Mouse (Mus musculus): ENCODE results near the gene Lipm. TPM values are rescaled to one million over a fixed set of nuclear protein-coding genes. Genes with fewer than 3 reads are reported as not detected.

Gene Lipm
- not detected in 2 replicates for polyA plus RNA-seq (2012; ENCODE audit: insufficient read depth, insufficient read length, low replicate concordance, missing spikeins)

DNA sequence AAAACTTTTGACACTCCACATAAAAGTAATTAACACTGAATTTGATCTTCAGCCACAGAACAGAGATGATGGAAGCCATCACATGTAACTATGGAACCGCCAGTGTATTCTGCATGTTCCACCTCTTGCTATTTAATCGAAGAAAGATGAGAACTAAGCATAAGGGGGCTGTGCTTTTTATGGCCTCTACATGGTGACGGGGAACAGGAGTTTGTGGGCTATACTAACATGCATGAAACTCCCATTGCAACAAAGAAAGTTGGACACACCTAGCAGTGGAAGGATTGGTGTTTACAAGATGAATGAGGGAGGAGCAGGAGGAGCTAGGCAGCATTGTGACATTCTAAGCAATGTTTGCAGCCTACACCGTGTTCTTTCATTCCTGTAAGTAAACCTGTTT, at the start of gene Lipm:
TSS of gene Lipm (plus strand) at position 301 of the 400 bp plus-strand sequence.
- TF ChIP-seq POLR2A (IDR thresholded peaks at IDR 0.05; ENCODE audit: insufficient read depth, low read depth, low read length), result no peak
- TF ChIP-seq CTCF (IDR thresholded peaks at IDR 0.05; ENCODE audit: insufficient read depth, low read depth, low read length), result no peak
- no peak within 1 kb of the TSS for H3K4me3 ChIP-seq (ENCODE audit: insufficient read depth, low read depth, low read length)
- WGBS, result 90% methylated on average over 4 of the region's 4 CpGs
- no peaks in the 10 kb centered on the region for H3K4me1 ChIP-seq (ENCODE audit: control insufficient read depth, insufficient read depth, low read length)
- H3K27ac ChIP-seq (ENCODE audit: insufficient read depth, low read depth, low read length), result no peak within 1 kb of the TSS

DNA sequence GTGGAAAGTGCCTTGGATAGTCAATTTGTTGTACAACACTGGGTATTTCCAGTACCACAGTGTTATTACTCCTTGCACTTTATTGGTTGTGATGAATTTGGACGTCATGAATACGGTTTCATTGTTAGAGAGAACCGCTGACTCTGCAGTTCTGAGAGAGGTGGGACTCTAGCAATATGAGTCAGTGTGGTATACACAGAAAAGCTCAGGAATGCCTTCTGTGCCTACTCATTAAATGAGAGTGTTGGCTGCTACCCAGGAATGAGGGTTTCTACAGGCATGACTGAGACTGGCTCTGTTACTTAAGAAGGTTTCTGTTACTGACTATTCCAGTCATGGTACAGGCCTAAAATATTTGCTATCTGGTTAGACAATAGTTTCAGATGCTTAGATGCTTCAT, 49.2 kb upstream of the Lipm start:
- H3K4me1 ChIP-seq (ENCODE audit: control insufficient read depth, insufficient read depth, low read length), result no peaks in the 10 kb centered on the region
- no peak overlapping the region for H3K27ac ChIP-seq (ENCODE audit: insufficient read depth, low read depth, low read length)
- no peak for TF ChIP-seq CTCF (IDR thresholded peaks at IDR 0.05; ENCODE audit: insufficient read depth, low read depth, low read length)
- no peak overlapping the region for H3K4me3 ChIP-seq (ENCODE audit: insufficient read depth, low read depth, low read length)
- WGBS, result 48% methylated on average over 3 of the region's 3 CpGs

DNA sequence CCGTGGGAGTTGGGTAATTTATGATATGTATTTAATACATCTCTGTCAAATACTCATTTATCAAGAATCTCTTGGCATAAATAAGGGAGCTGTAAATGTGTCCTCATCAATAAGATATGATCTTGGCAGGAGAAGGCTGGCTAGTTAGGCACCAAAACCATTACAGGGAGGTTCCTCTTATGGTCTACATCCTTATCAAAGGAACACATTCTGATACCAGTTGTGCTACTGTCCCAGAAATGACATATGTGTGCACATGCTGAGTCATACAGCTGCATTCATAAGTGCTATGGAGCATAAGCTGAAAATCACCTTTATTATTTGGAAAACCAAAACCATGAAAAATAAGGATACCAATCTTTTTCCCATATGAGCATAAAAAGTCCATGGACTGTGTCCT, 37.2 kb upstream of the Lipm start:
- Histone ChIP-seq H3K4me1 (ENCODE audit: control insufficient read depth, insufficient read depth, low read length) (no peaks in the 10 kb centered on the region), H3K27ac (ENCODE audit: insufficient read depth, low read depth, low read length) (no peak overlapping the region), H3K4me3 (ENCODE audit: insufficient read depth, low read depth, low read length) (no peak overlapping the region)
- TF ChIP-seq CTCF (IDR thresholded peaks at IDR 0.05; ENCODE audit: insufficient read depth, low read depth, low read length), result no peak
- no peak for TF ChIP-seq POLR2A (IDR thresholded peaks at IDR 0.05; ENCODE audit: insufficient read depth, low read depth, low read length)
- WGBS, result 58% methylated on average over 1 of the region's 1 CpGs

DNA sequence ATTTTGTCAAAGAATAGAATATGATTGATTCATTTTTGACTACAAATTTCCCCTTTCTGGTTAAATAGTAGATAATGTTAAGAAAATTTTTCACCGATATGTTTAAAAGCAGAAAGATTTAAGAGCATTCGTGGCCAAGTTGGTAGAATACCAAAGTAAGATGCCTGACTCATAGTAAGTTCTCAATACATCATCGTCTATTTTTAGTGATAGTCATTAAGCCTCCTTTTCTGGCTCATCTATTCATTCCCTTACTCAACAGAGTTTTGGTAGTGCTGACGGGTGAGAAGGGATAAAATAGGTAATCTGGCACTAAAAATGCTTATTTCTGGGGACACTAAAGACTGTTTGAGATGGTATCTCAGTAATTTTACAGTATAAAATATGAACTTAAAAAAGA, 36.7 kb upstream of the Lipm start:
- 38% methylated on average over 4 of the region's 4 CpGs for WGBS
- TF ChIP-seq POLR2A (IDR thresholded peaks at IDR 0.05; ENCODE audit: insufficient read depth, low read depth, low read length) (no peak), CTCF (IDR thresholded peaks at IDR 0.05; ENCODE audit: insufficient read depth, low read depth, low read length) (no peak)
- Histone ChIP-seq H3K4me1 (ENCODE audit: control insufficient read depth, insufficient read depth, low read length) (no peaks in the 10 kb centered on the region), H3K4me3 (ENCODE audit: insufficient read depth, low read depth, low read length) (no peak overlapping the region), H3K27ac (ENCODE audit: insufficient read depth, low read depth, low read length) (no peak overlapping the region)

DNA sequence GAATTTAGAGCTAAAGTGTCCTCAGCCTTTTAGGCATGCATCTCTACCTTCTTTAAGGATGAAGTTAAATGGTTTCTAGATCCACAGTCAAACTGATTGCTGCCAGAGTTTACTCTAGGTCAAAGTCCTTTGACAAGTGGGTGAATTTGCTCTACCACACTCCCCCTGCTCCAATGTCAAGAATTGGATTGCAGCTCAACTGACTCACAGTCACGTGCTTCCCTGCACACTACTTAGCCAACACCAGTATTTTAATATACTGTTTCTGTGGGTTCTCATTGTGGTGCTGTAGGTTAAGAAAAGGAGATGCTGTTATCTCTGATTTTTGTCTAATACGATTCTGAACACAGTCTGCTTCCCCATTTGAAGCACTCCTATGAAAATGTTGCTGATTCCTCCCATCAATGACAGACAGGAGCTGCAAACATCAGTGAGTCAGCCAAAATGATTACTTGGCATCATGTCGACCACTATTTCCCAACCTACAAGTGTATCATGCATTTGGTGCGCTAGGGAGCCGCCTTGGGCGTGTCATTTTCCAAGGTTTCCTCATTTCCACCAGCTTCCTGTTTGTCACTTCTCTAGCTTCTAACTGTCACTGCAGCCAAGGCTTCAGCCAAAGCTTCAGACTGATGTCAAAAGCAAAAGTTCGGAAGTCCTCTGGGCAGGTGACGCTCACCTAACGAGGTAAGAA, 33.8 kb upstream of the Lipm start, which contains the start of gene Lipn:
TSS of gene Lipn (plus strand) at position 580 of the 694 bp plus-strand sequence.
- TF ChIP-seq POLR2A (IDR thresholded peaks at IDR 0.05; ENCODE audit: insufficient read depth, low read depth, low read length) (no peak), CTCF (IDR thresholded peaks at IDR 0.05; ENCODE audit: insufficient read depth, low read depth, low read length) (no peak)
- Histone ChIP-seq H3K27ac (ENCODE audit: insufficient read depth, low read depth, low read length) (no peak within 1 kb of the TSS), H3K4me3 (ENCODE audit: insufficient read depth, low read depth, low read length) (no peak within 1 kb of the TSS), H3K4me1 (ENCODE audit: control insufficient read depth, insufficient read depth, low read length) (no peaks in the 10 kb centered on the region)
- 89% methylated on average over 9 of the region's 9 CpGs for WGBS

DNA sequence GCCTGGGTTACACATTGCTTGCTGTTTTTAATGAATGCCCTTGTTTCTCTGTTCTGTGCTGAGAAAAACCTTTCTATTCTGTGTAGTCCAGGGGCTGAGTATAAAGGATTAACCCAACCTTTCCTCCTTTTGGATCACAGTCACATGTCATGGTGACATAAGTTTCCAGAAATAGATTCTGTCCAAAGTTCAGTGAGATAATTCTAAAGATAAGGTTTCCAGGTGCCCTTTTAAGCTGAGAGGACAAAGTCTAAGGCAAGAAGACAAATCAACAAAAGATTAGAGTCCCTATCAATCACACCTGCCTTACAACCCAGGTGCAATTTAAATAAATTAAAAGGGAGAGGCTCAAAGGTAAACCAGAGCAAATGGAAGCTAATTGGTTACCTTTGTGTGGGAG, 26.5 kb upstream of the Lipm start:
- no peak for TF ChIP-seq POLR2A (IDR thresholded peaks at IDR 0.05; ENCODE audit: insufficient read depth, low read depth, low read length)
- TF ChIP-seq CTCF (IDR thresholded peaks at IDR 0.05; ENCODE audit: insufficient read depth, low read depth, low read length), result no peak
- Histone ChIP-seq H3K27ac (ENCODE audit: insufficient read depth, low read depth, low read length) (no peak overlapping the region), H3K4me1 (ENCODE audit: control insufficient read depth, insufficient read depth, low read length) (no peaks in the 10 kb centered on the region), H3K4me3 (ENCODE audit: insufficient read depth, low read depth, low read length) (no peak overlapping the region)

DNA sequence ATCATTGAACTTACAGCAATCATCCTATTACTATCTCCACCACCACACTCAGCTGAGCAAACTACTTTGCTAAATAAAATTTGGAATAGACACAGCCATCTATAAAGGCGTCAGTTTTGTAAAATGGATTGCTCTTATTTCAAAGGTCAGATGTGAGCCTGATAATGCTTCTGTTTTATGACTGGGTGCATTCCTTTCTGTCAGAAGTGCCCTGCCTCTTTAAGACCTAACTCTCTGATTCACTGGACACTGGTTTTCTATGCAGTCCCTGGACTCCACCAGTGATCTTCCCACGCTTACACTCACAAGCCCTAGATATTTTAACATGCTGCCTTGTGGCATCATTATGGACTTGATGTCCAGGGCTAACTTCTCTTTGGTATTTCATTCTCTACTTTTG, 22.6 kb upstream of the Lipm start:
- Histone ChIP-seq H3K4me1 (ENCODE audit: control insufficient read depth, insufficient read depth, low read length) (no peaks in the 10 kb centered on the region), H3K27ac (ENCODE audit: insufficient read depth, low read depth, low read length) (no peak overlapping the region), H3K4me3 (ENCODE audit: insufficient read depth, low read depth, low read length) (no peak overlapping the region)
- WGBS, result 89% methylated on average over 2 of the region's 2 CpGs
- TF ChIP-seq POLR2A (IDR thresholded peaks at IDR 0.05; ENCODE audit: insufficient read depth, low read depth, low read length) (no peak), CTCF (IDR thresholded peaks at IDR 0.05; ENCODE audit: insufficient read depth, low read depth, low read length) (no peak)

DNA sequence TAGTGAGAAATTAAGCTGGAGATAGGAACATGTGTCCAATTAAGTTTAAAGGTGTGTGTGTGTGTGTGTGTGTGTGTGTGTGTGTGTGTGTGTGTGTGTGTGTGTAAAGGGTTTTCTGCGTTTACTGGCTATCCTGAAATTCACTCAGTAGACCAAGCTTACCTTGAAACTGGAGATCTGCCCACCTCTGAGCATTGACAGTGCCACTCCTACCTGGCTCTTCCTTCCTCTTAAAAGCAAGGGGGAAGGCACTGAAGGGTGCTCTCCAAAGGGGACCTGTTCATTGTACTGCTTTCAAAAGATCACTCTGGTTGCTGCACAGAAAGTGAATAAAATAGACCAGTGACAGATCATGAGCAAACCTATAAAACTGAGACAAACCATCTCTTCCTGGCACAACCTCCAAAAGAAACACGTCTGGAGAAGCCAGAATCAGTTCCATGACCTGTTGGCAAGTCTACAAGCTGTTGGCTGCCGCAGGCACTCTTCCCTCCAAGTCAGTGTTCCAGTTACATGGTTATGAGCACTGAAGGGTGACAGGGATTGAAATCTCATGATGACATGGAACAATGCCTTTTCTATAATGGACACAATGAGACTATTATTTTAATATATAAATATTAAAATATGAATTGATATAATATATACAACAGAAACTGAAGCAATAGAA, 11.6 kb upstream of the Lipm start:
- WGBS, result 75% methylated on average over 3 of the region's 3 CpGs

DNA sequence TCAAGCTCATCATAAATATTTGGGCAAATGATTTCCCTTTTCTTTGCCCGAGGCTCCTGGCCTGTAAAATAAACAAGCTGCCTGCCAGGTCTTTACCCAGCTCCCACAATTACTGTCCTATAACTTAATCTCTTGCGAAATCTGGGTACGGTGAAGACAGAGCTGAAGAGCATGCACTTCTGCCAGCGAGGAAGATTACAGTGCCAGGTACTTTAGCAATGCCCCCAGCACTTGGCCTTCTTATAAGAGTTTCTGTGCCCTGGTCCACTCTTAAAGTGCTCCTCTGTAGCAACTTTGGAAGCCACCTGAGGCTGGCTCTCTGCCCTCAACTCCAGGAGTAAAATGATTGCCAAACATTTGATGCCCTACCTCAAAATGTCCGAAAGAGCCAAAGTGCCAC, 5.4 kb upstream of the Lipm start:
- 83% methylated on average over 5 of the region's 5 CpGs for WGBS
- TF ChIP-seq CTCF (IDR thresholded peaks at IDR 0.05; ENCODE audit: insufficient read depth, low read depth, low read length) (no peak), POLR2A (IDR thresholded peaks at IDR 0.05; ENCODE audit: insufficient read depth, low read depth, low read length) (no peak)

More for the DNA sequence above, 11.6 kb upstream of the Lipm start:
- no peak overlapping the region for H3K27ac ChIP-seq (ENCODE audit: insufficient read depth, low read depth, low read length)
- H3K4me3 ChIP-seq (ENCODE audit: insufficient read depth, low read depth, low read length), result no peak overlapping the region
- no peaks in the 10 kb centered on the region for H3K4me1 ChIP-seq (ENCODE audit: control insufficient read depth, insufficient read depth, low read length)
- TF ChIP-seq CTCF (IDR thresholded peaks at IDR 0.05; ENCODE audit: insufficient read depth, low read depth, low read length), result no peak
- TF ChIP-seq POLR2A (IDR thresholded peaks at IDR 0.05; ENCODE audit: insufficient read depth, low read depth, low read length), result no peak

More for the DNA sequence above, 5.4 kb upstream of the Lipm start:
- no peak overlapping the region for H3K27ac ChIP-seq (ENCODE audit: insufficient read depth, low read depth, low read length)
- H3K4me3 ChIP-seq (ENCODE audit: insufficient read depth, low read depth, low read length), result no peak overlapping the region
- no peaks in the 10 kb centered on the region for H3K4me1 ChIP-seq (ENCODE audit: control insufficient read depth, insufficient read depth, low read length)
